Mouse (Mus musculus): ENCODE results near the gene Camkk1. TPM values are rescaled to one million over a fixed set of nuclear protein-coding genes. Genes with fewer than 3 reads are reported as not detected.

Gene Camkk1
- 3.8 TPM in 2 replicates for polyA plus RNA-seq (2012)

DNA sequence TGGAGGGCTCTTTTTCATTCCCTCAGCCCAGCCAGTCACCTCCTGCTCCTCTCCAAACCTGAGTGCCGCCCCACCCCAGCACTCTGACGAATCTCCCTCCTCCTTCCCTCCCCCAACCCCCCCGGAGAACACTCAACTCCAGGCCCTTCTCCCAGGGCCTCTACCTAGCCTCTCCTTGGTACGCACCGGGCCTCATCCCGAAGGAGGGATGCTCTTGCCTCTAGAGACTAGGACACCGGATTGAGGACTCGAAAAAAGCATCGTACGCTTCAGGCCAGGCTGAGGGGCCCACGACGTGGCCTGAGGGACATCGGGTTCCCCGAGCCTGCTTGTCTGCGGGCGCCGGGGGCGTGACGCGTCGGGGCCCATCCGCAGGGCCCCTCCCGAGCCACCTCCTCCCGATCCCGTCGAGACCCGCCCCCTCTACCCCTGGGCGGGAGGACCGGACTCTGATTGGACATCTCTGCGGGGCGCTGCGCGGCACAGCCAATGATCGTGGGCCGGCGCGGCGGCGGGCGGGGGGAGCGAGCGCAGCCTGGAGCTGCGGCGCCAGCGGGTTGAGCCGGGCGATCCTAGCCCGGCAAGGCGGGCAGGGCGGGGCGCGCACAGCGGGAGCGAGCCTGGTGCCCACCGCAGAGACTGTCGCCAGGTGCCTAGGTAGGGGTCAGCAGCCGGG, at the start of gene Camkk1:
Gene Camkk1, plus strand, starts transcription at position 538 of the 676 bp plus-strand sequence.
- TF ChIP-seq GATA1 (IDR thresholded peaks at IDR 0.05; ENCODE audit: low read length): no peak

- TF ChIP-seq GATA1 (IDR thresholded peaks at IDR 0.05; ENCODE audit: low read length): no peak
Observed at GRCm38 (mm10) chr11:72974995-72975503, 43.8 kb upstream of the Camkk1 start.

DNA sequence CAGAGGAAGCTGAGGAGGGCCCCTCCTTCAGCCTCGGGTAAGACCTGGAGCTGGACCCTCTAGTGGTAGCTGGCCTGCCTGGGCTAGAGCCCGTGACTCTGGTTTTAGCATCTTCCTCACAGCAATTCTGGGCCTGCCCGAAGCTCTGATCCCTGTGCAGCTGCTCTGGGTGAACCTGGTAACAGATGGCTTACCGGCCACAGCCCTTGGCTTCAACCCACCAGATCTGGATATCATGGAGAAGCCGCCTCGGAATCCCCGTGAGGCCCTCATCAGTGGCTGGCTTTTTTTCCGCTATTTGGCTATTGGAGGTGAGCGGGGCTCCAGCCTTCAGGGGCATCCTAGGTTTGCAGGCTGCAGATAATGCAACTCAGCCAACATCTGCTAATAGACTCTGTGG, 36.3 kb upstream of the Camkk1 start:
- no peak for TF ChIP-seq GATA1 (IDR thresholded peaks at IDR 0.05; ENCODE audit: low read length)

GRCm38 (mm10) chr11:72983283-72983682, 35.5 kb upstream of the Camkk1 start:
- TF ChIP-seq GATA1 (IDR thresholded peaks at IDR 0.05; ENCODE audit: low read length): no peak

GRCm38 (mm10) chr11:72986745-72987144, 32.1 kb upstream of the Camkk1 start:
- no peak for TF ChIP-seq GATA1 (IDR thresholded peaks at IDR 0.05; ENCODE audit: low read length)

DNA sequence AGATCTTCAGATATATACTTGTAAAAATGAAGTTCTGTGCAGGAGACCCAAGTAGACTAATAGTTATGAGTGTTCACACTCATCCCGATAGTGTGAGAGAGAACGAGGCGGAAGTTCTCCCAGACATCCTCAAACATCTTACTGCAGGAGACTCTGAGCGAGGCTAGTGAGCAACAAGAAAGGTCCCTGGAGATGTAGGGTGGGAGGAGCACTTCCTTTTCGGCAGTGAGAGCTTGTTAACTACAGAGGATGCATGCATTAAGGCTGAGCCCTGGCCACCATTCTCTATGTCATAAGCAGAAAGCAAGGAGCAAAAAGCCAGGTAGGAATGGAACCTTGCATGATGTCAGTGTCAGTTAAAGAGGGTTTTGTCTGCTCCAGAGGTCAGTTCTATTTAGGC, 31.6 kb upstream of the Camkk1 start:
- TF ChIP-seq GATA1 (IDR thresholded peaks at IDR 0.05; ENCODE audit: low read length): no peak

DNA sequence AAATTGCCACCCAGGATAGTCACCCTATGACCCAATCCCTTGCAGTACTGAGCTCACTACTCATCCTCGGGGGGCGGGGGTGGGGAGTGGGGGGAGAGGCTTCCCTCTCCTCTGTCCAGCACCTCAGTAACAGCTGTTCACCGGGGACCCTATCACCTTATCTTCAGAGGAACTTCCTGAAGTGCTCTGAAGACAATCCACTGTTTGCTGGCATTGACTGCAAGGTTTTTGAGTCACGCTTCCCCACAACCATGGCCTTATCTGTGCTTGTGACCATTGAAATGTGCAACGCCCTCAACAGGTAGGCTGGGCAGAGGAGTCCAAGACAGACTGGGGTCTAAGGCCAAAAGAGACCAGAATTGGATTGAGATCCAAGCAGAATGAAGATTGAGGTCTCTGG, 31.0 kb upstream of the Camkk1 start:
- no peak for TF ChIP-seq GATA1 (IDR thresholded peaks at IDR 0.05; ENCODE audit: low read length)

- TF ChIP-seq GATA1 (IDR thresholded peaks at IDR 0.05; ENCODE audit: low read length): no peak
Observed at GRCm38 (mm10) chr11:72989044-72989443, 29.8 kb upstream of the Camkk1 start.

- TF ChIP-seq GATA1 (IDR thresholded peaks at IDR 0.05; ENCODE audit: low read length): no peak
Observed at GRCm38 (mm10) chr11:72990688-72991087, 28.1 kb upstream of the Camkk1 start.

- no peak for TF ChIP-seq GATA1 (IDR thresholded peaks at IDR 0.05; ENCODE audit: low read length)
Observed at GRCm38 (mm10) chr11:72991961-72992360, 26.8 kb upstream of the Camkk1 start.

DNA sequence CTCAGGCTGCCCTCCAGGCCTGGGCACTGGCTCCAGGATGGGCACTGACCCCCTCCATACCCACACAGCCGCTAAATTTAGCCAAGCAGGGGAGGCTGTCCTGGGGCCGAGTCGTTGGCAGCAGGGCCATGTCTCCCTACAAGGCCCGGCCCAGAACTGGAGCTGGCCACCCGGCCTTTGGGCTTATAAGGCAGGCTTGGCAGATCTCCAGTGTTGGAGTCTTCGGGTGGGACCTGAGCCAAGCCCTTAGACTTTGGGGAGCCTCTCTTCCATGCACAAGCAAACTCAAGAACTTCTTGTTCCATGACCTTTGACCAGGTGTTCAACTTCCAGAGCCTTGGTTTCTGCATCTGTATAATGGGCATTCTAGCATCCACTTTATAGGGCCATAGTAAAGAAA, 22.5 kb upstream of the Camkk1 start:
- no peak for TF ChIP-seq GATA1 (IDR thresholded peaks at IDR 0.05; ENCODE audit: low read length)

DNA sequence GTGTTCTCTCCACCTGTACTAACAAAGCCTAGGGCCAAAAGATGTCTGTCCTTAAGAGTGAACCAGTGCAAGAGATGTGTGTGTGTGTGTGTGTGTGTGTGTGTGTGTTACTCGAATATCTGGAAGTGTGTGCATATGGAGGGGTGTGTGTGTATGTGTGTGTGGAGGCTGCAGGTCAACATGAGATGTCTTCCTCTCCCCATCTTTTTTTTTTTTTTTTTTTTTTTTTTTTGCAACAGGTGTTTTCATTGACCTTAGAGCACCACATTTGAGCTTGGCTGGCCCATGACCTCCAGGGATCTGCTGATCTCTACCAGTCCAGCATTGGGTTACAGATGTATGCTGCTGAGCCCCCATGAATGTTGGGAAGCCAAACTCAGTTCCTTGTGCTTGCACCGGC, 22.0 kb upstream of the Camkk1 start:
- no peak for TF ChIP-seq GATA1 (IDR thresholded peaks at IDR 0.05; ENCODE audit: low read length)

- no peak for TF ChIP-seq GATA1 (IDR thresholded peaks at IDR 0.05; ENCODE audit: low read length)
Observed at GRCm38 (mm10) chr11:72997529-72998326, 21.1 kb upstream of the Camkk1 start.

GRCm38 (mm10) chr11:72998771-72999170, 20.0 kb upstream of the Camkk1 start, which contains the start of gene P2rx1:
P2rx1 (plus strand) TSS chr11:72999103.
- no peak for TF ChIP-seq GATA1 (IDR thresholded peaks at IDR 0.05; ENCODE audit: low read length)

DNA sequence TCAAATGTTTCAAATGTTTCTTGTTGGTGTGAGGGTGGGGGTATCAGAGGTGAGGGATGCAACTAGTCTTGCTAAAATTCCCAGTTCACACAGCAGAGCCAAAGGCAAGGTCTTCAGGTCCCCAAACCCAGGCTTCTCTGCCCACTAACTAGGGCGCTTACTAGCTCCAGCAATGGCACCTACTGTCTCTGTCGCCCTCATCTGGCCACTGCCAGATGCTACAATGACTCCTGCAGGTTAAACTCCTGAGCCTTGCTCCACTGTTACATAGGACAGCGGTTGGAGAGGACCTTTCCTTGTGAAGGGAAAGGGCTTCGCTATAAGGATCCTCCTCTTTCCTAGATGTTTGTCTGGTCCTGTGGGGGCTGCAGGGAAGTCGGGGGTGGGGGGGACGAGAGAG, 17.8 kb upstream of the Camkk1 start:
- no peak for TF ChIP-seq GATA1 (IDR thresholded peaks at IDR 0.05; ENCODE audit: low read length)

DNA sequence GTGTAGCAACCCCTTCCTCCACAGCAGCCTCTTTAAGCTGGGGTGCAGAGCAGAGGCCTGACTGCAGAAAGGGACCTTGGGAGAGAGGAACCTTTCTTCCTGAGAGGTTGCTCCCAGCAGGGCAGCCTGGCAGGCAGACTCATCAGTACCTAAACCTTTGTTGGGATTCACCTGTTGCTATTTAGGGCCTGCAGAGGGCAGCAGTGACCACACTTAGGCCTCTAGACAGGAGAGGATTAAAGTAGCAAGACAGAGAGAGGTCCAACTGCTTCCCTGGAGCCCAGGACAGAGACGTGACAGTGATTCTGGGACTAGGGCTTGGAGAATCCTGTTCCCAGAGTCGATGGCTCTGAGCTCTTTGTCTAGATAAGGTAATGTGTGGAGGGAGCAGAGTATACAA, 12.4 kb upstream of the Camkk1 start:
- TF ChIP-seq GATA1 (IDR thresholded peaks at IDR 0.05; ENCODE audit: low read length): no peak

GRCm38 (mm10) chr11:73007113-73007512, 11.7 kb upstream of the Camkk1 start:
- no peak for TF ChIP-seq GATA1 (IDR thresholded peaks at IDR 0.05; ENCODE audit: low read length)
